Mouse (Mus musculus) embryonic facial prominence, embryonic 11.5 days (tissue): ENCODE measurements around the gene Atp2a1. TPM values are rescaled to one million over a fixed set of nuclear protein-coding genes. Genes with fewer than 3 reads are reported as not detected.
A peak's percentile ranks its signal among the peaks of the same experiment; 100 is the strongest.

Experiments
- ATAC-seq: fragments of 200-750 bp; cut with Nextera tagmentation; replicated peaks from 2 replicates; pipeline ENCODE4 v1.8.0; 2017; ENCODE audit warnings: low read depth; ENCODE audit not compliant: insufficient number of reproducible peaks, low FRiP score, low TSS enrichment
- DNase-seq: peaks from one replicate; pipeline ENCODE4 v3.0.0-alpha.2; 2015; ENCODE audit warnings: low spot score
- H3K27ac ChIP-seq: fragments of 300-500 bp; sonication (generic); replicated peaks from 2 replicates; pipeline ENCODE4 v1.5.1; 2014; ENCODE audit warnings: mild to moderate bottlenecking, low read depth, low read length, control low read depth
- H3K27me3 ChIP-seq: fragments of 300-500 bp; sonication (generic); 2 replicates; pipeline ENCODE4 v1.6.1; 2014; ENCODE audit warnings: mild to moderate bottlenecking, low read length, moderate library complexity, mixed read lengths; ENCODE audit not compliant: control insufficient read depth, insufficient read depth
- H3K36me3 ChIP-seq: fragments of 300-500 bp; sonication (generic); replicated peaks from 2 replicates; pipeline ENCODE4 v1.6.1; 2014; ENCODE audit warnings: low read depth, mild to moderate bottlenecking, low read length, moderate library complexity, mixed read lengths; ENCODE audit not compliant: control insufficient read depth, insufficient read depth
- H3K4me1 ChIP-seq: fragments of 300-500 bp; sonication (generic); 2 replicates; pipeline ENCODE4 v1.6.1; 2014; ENCODE audit warnings: low read length, mixed read lengths; ENCODE audit not compliant: control insufficient read depth, insufficient read depth
- H3K4me2 ChIP-seq: fragments of 300-500 bp; sonication (generic); 2 replicates; pipeline ENCODE4 v1.6.1; 2014; ENCODE audit warnings: low read depth, mild to moderate bottlenecking, control low read depth, low read length, moderate library complexity
- H3K4me3 ChIP-seq: fragments of 300-500 bp; sonication (generic); 2 replicates; pipeline ENCODE4 v1.5.1; 2014; ENCODE audit warnings: low read depth, low read length, control low read depth
- H3K9ac ChIP-seq: fragments of 300-500 bp; sonication (generic); replicated peaks from 2 replicates; pipeline ENCODE4 v1.6.1; 2014; ENCODE audit warnings: mild to moderate bottlenecking, control low read depth, low read length
- H3K9me3 ChIP-seq: fragments of 300-500 bp; sonication (generic); replicated peaks from 2 replicates; pipeline ENCODE4 v1.6.1; 2016; ENCODE audit warnings: mild to moderate bottlenecking, low read length, inconsistent platforms, mixed read lengths; ENCODE audit not compliant: control insufficient read depth
- WGBS: fragments of 180-500 bp; shearing (Covaris S2); extraction: QIAGEN DNeasy Blood & Tissue Kit; methylation state at CpG from one replicate; pipeline ENCODE4 v1.1.7; 2014; 5-methylcytosine and 5-hydroxymethylcytosine counted together
- polyA plus RNA-seq: library from polyadenylated mRNA; unstranded; fragments of >200 nt; fragmentation: Nextera tagmentation; extraction: Ambion mirVana; gene quantifications from 2 replicates; pipeline ENCODE4 v1.2.1, GENCODE M21; 2014

Gene Atp2a1
- polyA plus RNA-seq, 1 experiment from 2014 or later, result 6.6 TPM

DNA sequence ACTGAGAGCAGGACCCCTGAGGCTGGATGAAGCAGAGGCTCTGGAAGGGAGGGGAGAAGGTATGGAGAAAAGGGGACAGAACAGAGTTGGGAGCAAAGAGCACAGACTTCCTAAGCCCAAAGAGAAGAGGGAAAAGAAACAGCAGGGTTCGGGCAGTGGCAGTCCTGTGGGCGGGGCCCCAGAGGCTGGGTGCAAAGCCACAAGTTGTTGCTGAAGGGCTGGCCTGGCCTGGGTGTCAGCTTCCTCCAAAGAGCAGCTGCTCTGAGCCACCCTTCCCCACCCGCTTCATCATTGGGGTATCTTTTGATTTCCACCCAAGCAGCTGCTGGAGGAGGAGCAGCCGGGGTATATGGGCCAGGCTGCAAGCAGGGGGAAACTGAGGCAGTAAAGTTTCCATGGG is 1.2 kb upstream of the Atp2a1 start:
- Histone ChIP-seq H3K4me1 (no peaks in the 10 kb centered on the region; the same call in 1 of the 2 replicates), H3K4me3 (no peak overlapping the region), H3K36me3 (peaks cover 3% of the 10 kb centered on the region; the same call in 1 of the 2 replicates), H3K9me3 (no peaks in the 10 kb centered on the region), H3K4me2 (no peak overlapping the region), H3K9ac (no peak overlapping the region; the same call in 1 of the 2 replicates), H3K27ac (no peak overlapping the region), H3K27me3 (no peaks in the 10 kb centered on the region)
- no peak for ATAC-seq
- 66% methylated on average over 4 of the region's 4 CpGs for WGBS
- DNase-seq, result no peak

- Histone ChIP-seq H3K4me3 (no peak overlapping the region), H3K36me3 (peaks cover 3% of the 10 kb centered on the region; the same call in 1 of the 2 replicates), H3K9me3 (no peaks in the 10 kb centered on the region), H3K27ac (no peak overlapping the region), H3K27me3 (no peaks in the 10 kb centered on the region), H3K4me2 (no peak overlapping the region), H3K4me1 (no peaks in the 10 kb centered on the region; the same call in 1 of the 2 replicates), H3K9ac (no peak overlapping the region; the same call in 1 of the 2 replicates)
- DNase-seq (no peak), ATAC-seq (no peak)
- WGBS, result 53% methylated on average over 4 of the region's 4 CpGs
These were observed 639 bp upstream of the Atp2a1 start for GRCm38 (mm10) chr7:126463547-126463946.

DNA sequence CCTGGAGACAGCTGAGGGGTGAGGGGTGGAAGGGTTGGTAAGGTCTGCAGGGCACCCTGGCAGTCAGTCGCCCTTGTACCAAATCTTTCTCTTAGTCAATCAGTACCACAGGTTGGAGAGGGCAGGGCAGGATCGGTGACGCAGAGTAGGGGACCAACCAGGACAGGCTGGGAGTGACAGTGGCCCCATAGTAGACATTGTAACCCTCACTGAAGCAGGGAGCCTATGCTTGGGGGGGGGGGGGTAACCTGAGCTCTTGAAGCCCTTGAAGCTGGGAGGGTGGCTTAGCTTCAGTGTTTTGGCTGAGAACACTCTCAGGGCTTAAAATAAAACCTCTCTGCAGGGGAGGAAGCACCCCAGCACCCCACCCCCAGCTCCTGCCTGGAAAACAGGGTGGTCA is 1.3 kb downstream of the Atp2a1 start:
- Histone ChIP-seq H3K4me2 (no peak overlapping the region), H3K27ac (no peak overlapping the region), H3K9me3 (no peaks in the 10 kb centered on the region), H3K36me3 (no peaks in the 10 kb centered on the region), H3K9ac (no peak overlapping the region), H3K27me3 (no peaks in the 10 kb centered on the region), H3K4me1 (no peaks in the 10 kb centered on the region; the same call in 1 of the 2 replicates), H3K4me3 (no peak overlapping the region)
- no peak for DNase-seq
- 47% methylated on average over 3 of the region's 3 CpGs for WGBS
- 0 out of 2 replicates have a peak, but pooled peaks have one; percentile 24 for ATAC-seq

DNA sequence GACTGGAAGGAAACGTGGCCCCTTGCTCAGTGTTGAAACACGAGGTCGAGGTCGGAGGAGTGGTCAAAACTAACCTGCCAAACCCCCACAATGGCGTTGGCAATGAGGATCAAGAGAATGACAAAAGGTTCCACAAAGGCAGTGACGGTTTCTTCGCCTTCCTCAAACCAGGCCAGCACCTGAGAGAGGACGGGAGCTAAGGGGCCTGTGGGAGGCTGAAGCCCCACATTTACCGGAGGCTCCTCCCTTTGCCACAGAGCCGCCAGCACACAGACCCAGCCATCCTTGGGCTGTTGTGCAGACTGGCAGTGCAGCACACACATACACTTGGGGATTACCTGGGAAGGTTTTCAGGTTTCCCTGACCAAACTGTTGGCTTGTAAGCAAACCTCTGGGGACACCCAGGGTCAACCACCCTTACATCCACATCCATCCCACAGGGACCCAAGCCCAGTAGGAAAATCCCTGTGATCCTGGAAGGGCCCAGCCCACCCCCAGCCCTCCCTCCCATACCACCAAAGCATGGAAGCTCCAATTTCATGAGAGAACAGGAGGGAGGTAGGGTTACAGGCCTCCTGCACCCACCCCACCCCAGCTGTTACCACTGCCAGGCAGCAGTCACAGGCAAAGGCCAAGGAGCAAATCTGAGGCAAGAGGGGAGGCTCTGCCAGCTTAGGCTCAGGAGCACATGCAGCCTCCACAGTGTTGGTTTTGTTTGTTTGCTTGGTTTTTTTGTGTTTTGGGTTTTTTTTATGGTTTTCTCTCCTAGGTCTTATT is 2.1 kb downstream of the Atp2a1 start:
- 0 out of 2 replicates have a peak overlapping the region, but pooled peaks have one; percentile 6 for H3K9ac ChIP-seq

GRCm38 (mm10) chr7:126458844-126459618 is 3.9 kb downstream of the Atp2a1 start:
- Histone ChIP-seq H3K36me3 (no peaks in the 10 kb centered on the region), H3K27me3 (no peaks in the 10 kb centered on the region), H3K4me2 (no peak overlapping the region), H3K4me1 (no peaks in the 10 kb centered on the region; the same call in 1 of the 2 replicates), H3K9ac (no peak overlapping the region), H3K27ac (no peak overlapping the region), H3K9me3 (no peaks in the 10 kb centered on the region), H3K4me3 (no peak overlapping the region)
- 84% methylated on average over 11 of the region's 11 CpGs for WGBS
- DNase-seq (no peak), ATAC-seq (no peak)

More for the DNA sequence above, 2.1 kb downstream of the Atp2a1 start:
- WGBS, result 49% methylated on average over 10 of the region's 10 CpGs
- Histone ChIP-seq H3K4me2 (no peak overlapping the region), H3K4me1 (no peaks in the 10 kb centered on the region; the same call in 1 of the 2 replicates), H3K9me3 (no peaks in the 10 kb centered on the region), H3K4me3 (no peak overlapping the region), H3K36me3 (no peaks in the 10 kb centered on the region), H3K27me3 (no peaks in the 10 kb centered on the region), H3K27ac (no peak overlapping the region)
- peak; percentile 31; the same call in 1 of the 2 replicates for ATAC-seq
- peak; percentile 21 for DNase-seq

DNA sequence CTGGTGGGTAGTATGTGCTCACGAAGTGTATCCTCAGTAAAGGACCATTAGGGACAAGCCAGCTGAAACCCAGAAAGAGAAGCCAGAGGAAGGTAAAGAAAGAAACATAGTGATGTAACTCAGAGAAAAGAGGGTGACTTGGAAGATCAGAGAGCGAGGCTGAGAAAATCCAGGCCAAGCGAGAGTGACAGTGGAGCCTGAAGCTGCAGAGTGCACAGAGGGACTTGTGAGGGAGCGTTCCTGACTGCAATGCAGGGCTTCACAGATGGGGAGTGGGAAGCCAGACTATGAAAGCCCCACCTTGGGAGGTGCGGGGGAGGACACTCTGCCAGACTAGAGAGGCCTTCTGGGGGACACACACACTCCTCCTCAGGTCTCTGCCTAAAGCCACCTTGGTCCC is 4.7 kb downstream of the Atp2a1 start:
- Histone ChIP-seq H3K27ac (no peak overlapping the region), H3K27me3 (no peaks in the 10 kb centered on the region), H3K9me3 (no peaks in the 10 kb centered on the region), H3K4me3 (no peak overlapping the region), H3K36me3 (no peaks in the 10 kb centered on the region), H3K4me1 (no peaks in the 10 kb centered on the region), H3K4me2 (no peak overlapping the region), H3K9ac (no peak overlapping the region)
- ATAC-seq, result no peak
- no peak for DNase-seq
- WGBS, result 81% methylated on average over 5 of the region's 5 CpGs

DNA sequence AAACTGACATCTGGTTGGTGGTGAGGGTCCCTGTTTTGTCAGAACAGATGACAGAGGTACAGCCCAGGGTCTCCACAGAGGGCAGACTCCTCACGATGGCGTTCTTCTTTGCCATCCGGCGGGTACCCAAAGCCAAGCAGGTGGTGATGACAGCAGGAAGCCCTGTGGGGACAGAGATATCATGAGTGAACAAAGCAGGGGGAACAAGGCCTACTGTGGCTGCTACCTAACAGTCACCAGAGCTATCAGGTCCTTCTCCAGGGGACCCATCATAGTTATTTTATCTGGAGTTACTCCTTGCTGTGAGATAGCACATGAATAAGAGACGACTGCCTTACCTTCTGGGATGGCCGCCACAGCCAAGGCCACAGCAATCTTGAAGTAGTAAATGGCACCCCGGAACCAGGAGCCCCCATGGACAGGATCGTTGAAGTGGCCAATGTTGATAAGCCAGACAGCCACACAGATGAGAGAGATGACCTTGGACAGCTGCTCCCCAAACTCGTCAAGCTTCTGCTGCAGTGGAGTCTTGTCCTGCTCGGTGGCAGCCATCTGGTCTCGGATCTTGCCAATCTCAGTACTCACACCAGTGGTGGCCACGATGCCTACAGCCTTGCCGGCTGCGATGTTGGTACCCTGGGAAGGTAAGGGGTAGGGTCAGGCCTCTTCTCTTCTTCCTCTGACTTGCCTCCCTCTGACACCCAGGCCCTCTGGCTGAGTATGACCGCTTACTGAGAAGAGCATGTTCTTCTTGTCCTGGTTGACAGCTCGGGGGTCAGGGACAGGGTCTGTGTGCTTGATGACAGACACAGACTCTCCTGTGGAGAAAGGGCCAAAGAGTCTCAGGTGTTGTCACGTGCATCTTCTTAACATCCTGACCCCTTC is 6.3 kb downstream of the Atp2a1 start:
- ATAC-seq (no peak), DNase-seq (no peak)
- Histone ChIP-seq H3K27me3 (no peaks in the 10 kb centered on the region), H3K4me2 (no peak overlapping the region), H3K27ac (no peak overlapping the region), H3K9me3 (no peaks in the 10 kb centered on the region), H3K4me1 (no peaks in the 10 kb centered on the region), H3K36me3 (no peaks in the 10 kb centered on the region), H3K4me3 (no peak overlapping the region), H3K9ac (no peak overlapping the region)
- WGBS, result 87% methylated on average over 17 of the region's 17 CpGs
